Mouse (Mus musculus): ENCODE data around the gene Sp2.

Sp2 gene

GRCm38 (mm10) chr11:96995836-96996772 is 13.3 kb upstream of the Sp2 start:
- DNase-seq (ENCODE audit: low read depth), result peak; percentile 20

DNA sequence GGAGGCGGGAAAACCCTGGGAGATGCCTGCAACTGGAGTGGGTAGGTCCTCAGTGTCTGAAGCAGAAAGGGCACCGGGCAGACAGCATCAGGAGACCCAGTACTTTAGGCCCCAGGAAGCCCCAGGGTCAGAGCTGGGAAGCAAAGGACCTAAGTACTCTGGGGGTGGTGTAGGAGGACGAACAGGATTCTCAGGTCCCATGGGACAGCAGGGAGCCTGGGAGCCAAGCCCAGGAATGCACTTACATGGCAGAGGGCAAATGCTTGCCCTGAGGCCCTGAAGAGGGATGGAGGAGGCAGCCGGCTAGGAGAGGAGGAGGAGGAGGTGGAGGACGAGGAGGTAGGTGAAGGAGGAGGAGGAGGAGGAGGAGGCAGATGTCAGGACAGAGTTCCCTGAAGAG is 12.3 kb upstream of the Sp2 start:
- DNase-seq (ENCODE audit: low read depth), result no peak

GRCm38 (mm10) chr11:96992722-96993311 is 10.1 kb upstream of the Sp2 start:
- peak; percentile 84 for DNase-seq (ENCODE audit: low read depth)

GRCm38 (mm10) chr11:96991501-96991900 is 8.7 kb upstream of the Sp2 start:
- DNase-seq (ENCODE audit: low read depth), result peak; percentile 42

- peak; percentile 50 for DNase-seq (ENCODE audit: low read depth)
These were observed 5.3 kb upstream of the Sp2 start for GRCm38 (mm10) chr11:96987873-96988655.

- no peak for DNase-seq (ENCODE audit: low read depth)
These were observed 3.7 kb upstream of the Sp2 start for GRCm38 (mm10) chr11:96986463-96986862.

DNA sequence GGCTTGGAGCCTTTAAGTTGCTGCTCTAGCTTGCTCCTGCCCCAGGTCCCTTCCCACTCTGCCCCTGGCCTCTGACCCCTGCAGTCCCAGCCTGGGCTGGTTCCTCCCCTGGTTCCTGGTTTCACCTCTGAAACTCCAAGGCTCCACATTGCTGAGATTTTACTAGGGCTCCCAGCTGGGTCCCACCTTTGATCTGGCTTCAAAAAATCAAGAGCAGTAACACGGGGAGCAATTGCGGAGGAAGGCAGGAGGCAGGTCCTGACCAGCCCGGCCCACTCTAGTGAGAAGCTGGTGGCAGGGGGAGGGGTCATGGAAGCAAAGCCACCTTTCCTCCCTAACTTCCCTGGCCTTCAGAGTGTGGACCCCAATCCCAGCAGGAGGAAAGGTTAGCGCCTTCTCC is 2.1 kb upstream of the Sp2 start:
- DNase-seq (ENCODE audit: low read depth), result no peak

DNA sequence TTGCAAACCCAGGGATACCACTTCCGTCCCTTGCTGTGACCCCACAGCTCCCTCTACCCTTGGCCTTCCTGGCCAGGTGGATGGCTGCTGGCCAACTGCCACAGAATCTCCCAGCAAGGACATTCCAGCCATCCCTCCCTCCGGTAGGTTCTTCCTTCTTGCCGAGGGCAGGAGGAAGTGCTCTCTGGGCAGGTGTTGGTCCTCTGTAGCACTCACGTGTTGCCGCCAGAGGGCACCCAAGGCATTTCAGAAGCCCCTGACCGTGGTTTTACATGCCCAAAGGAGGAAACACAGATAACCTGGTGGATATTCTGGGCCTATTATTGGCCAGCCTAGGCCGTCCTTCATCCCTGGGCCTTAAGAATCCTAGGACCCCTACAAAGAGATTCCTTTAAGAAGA is 404 bp downstream of the Sp2 start:
- peak; percentile 86 for DNase-seq (ENCODE audit: low read depth)

DNA sequence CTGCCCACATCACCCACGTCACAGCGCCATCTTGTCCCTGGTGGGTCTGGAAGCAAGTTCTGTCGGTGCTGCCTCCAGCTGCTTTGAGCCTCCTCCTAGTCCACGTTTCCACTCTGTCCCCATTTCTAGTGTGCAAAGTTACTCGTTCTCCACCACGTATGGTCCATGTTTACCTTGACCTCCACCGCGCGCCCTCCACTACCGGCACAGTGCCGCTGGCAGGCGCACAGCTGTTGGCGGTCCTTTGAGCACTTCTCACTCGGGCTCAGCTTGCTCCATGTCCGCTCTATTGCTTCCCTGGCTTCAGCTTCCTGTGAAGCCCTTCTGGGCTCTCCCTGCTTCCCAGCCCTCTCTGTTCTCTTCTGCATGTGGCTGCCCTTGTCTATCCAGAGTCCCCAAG is 1.3 kb downstream of the Sp2 start:
- DNase-seq (ENCODE audit: low read depth), result no peak

GRCm38 (mm10) chr11:96980021-96980420 is 2.7 kb downstream of the Sp2 start:
- no peak for DNase-seq (ENCODE audit: low read depth)

- no peak for DNase-seq (ENCODE audit: low read depth)
These were observed 3.4 kb downstream of the Sp2 start for GRCm38 (mm10) chr11:96979329-96979728.

DNA sequence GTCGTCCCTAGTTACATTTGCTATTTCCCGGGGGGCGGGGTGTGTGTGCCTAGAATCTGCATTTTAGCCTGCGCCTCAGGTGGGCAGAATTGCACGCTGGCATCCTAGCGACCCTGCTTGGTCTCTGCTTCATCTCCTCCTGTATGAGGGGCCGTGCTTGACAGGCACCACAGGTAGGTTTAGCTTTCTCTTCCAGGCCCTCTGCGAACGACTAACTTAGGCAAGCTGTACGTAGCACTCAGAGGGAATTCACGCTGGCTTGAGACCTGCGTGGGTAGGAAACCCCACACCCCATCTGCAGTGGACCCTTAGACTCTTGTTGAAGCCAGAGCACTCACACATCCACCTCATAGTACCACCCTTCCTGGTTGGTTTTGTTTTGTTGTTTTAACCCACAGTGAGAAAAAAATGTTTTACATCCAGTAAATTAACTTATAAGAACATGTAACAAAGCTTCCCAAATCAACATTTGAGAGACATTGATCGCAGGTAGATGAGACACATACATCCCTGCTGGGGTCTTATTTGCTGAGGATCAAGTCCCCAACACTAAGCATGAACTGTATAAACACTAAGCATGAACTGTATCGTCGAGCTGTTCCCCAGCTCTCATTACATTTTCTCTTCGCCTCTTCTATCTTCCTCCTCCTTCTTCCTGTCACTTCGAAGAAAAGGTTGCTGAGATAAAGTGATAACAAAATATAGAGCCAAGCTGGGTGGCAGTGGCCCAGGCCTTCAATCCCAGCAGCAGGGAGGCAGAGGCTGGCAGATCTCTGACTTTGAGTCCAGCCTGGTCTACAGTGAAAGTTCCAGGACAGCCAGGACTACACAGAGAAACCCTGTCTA is 4.1 kb downstream of the Sp2 start:
- peak; percentile 35 for DNase-seq (ENCODE audit: low read depth)

GRCm38 (mm10) chr11:96977606-96978400 is 5.0 kb downstream of the Sp2 start:
- DNase-seq (ENCODE audit: low read depth), result peak; percentile 100

DNA sequence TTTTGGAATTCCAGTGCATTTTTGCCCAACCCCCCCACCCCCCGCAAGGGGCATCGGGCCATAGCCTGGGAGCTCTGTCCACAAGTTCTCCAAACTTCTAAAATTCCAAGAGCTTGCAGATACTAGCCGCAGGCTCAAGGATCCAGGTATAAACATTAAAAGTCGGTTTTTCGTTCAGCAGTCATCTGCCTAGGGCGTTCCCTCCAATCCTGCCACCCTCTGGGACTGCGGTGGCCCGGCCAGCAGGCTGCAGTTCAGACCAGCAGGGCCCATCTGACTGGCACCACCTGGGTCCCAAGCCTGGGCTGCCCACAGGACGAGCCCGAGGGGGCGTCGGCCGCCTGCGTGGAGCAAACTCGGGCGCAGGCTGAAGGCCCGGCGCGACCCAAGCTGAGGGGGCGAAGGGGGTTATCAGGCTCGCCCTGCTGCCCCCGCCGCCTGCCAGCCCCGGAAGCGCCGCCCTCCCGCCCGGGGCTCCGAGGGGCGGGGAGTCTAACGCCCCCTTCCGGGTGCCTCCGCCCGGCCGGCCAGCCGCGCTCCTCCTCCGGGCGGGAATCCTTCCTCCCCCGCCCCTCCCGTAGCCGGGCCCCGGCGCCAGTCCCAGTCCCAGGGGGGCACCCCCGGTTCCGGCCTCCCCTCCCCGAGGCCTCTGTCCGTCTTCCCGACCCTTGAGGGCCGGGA is 5.7 kb downstream of the Sp2 start:
- DNase-seq (ENCODE audit: low read depth), result peak; percentile 88

DNA sequence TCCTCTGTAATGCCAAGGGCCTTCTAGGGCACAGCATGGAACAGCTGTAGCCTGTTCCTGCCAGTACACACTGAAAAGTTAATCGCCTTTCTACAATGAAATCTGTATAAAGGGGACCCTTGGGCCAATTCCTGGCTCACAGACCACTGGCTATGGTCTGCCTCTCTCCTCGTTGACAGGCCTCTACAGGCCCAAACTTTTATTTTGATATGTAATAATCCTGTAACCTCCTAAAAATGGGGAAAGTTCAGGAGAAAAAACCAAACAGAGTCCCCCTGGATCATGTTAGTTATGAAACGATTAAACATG is 6.4 kb downstream of the Sp2 start:
- DNase-seq (ENCODE audit: low read depth), result no peak

- no peak for DNase-seq (ENCODE audit: low read depth)
These were observed 7.0 kb downstream of the Sp2 start for GRCm38 (mm10) chr11:96975511-96976378.

GRCm38 (mm10) chr11:96974813-96975212 is 7.9 kb downstream of the Sp2 start:
- peak; percentile 86 for DNase-seq (ENCODE audit: low read depth)

- DNase-seq (ENCODE audit: low read depth), result no peak
These were observed 9.3 kb downstream of the Sp2 start for GRCm38 (mm10) chr11:96973426-96973964.

DNA sequence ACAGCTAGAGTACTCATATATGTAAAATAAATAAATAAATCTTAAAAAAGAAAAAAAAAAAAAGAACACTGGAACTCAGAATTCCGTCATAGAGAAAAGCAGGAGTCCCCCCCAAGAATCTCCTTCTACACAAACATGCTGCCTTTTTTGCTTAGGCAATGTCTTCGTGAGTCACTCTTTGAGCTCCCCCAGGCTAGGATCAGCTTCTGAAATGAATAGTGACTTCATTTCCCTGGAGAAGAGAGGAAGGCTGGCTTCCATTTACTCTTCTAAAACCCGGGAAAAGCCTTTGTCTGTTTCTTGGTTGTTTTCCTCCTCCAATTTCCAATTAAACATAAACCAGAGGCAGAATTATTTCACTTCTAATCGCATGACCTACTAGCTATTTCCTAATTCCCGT is 9.9 kb downstream of the Sp2 start:
- DNase-seq (ENCODE audit: low read depth), result no peak

Data from 416B (cell line).